Mouse (Mus musculus) G1E (cell line): Measurements from ENCODE around the gene Gm6583. TPM values are rescaled to one million over a fixed set of nuclear protein-coding genes. Genes with fewer than 3 reads are reported as not detected.
"Not testable (repeated sequence)": the region's sequence is repeated elsewhere in the genome, so short reads cannot be mapped to it uniquely, and the experiment has no call there.

ENCODE experiments used
- ATAC-seq: 2 replicates; pipeline ENCODE4 v1.8.0; 2016; ENCODE audit warnings: mild to moderate bottlenecking; ENCODE audit not compliant: insufficient number of reproducible peaks, poor library complexity, low FRiP score, severe bottlenecking; ENCODE audit errors: extremely low read depth
- DNase-seq: peaks from one replicate; pipeline ENCODE4 v3.0.0; 2012; ENCODE audit warnings: low spot score
- H3K27me3 ChIP-seq: 2 replicates; pipeline ENCODE4 v1.6.1; 2012; ENCODE audit warnings: mild to moderate bottlenecking, low read length, inconsistent platforms; ENCODE audit not compliant: insufficient read depth
- H3K36me3 ChIP-seq: replicated peaks from 2 replicates; pipeline ENCODE3; 2012; ENCODE audit warnings: mild to moderate bottlenecking, inconsistent platforms
- H3K4me1 ChIP-seq: 2 replicates; pipeline ENCODE4 v1.6.1; 2012; ENCODE audit warnings: low read depth, low read length, inconsistent platforms, mixed read lengths; ENCODE audit not compliant: insufficient read depth
- H3K4me3 ChIP-seq: 2 replicates; pipeline ENCODE4 v1.5.1; 2012; ENCODE audit warnings: low read depth, mild to moderate bottlenecking, inconsistent platforms, low read length, moderate library complexity, mixed read lengths
- H3K9me3 ChIP-seq: replicated peaks from 2 replicates; pipeline ENCODE4 v1.6.1; 2012; ENCODE audit warnings: inconsistent platforms
- CTCF ChIP-seq: IDR thresholded peaks from 2 replicates; pipeline ENCODE4 v1.5.1; 2012; ENCODE audit warnings: low read depth, low read length, inconsistent platforms, mixed read lengths
- GATA1 ChIP-seq: IDR thresholded peaks from 2 replicates; pipeline ENCODE4 v1.6.1; 2012; ENCODE audit warnings: borderline replicate concordance, low read length, inconsistent platforms, mixed read lengths
- GATA2 ChIP-seq: IDR thresholded peaks from 2 replicates; pipeline ENCODE4 v1.6.1; 2012; ENCODE audit warnings: low read depth, low read length, inconsistent platforms, borderline replicate concordance
- POLR2AphosphoS5 ChIP-seq: IDR thresholded peaks from 2 replicates; pipeline ENCODE4 v1.6.1; 2012; ENCODE audit warnings: low read depth, low read length, inconsistent platforms; ENCODE audit not compliant: insufficient replicate concordance
- TAL1 ChIP-seq: conservative IDR thresholded peaks from 2 replicates; pipeline ENCODE4 v1.6.1; 2012; ENCODE audit warnings: low read depth, low read length, inconsistent platforms, mixed read lengths
- polyA plus RNA-seq: library from polyadenylated mRNA; stranded (reverse); fragments of >175 nt; gene quantifications from 2 replicates; pipeline ENCODE4 v1.2.3, GENCODE M21; 2012
- total RNA-seq, 2 experiments: library from RNA; stranded (forward) in 1 of 2; stranded (reverse) in 1 of 2; fragments of 200-1000 nt in 1 of 2; fragments of >200 nt in 1 of 2; fragmentation: Nextera tagmentation in 1 of 2; gene quantifications; 2 replicates each; pipeline ENCODE4 v1.2.3; 2014 to 2017

Gm6583 gene
- total and polyA plus RNA-seq, 3 experiments, result not detected

- Histone ChIP-seq H3K27me3 (no peaks in the 10 kb centered on the region), H3K4me1 (peaks cover 52% of the 10 kb centered on the region), H3K4me3 (peak overlapping the region; percentile 100; the same call in 1 of the 2 replicates), H3K9me3 (no peaks in the 10 kb centered on the region; the same call in 1 of the 2 replicates), H3K36me3 (peaks cover 26% of the 10 kb centered on the region)
- DNase-seq, result peak; percentile 77
- ATAC-seq, result peak; percentile 86
- TF ChIP-seq CTCF (no peak), TAL1 (no peak), GATA2 (no peak), GATA1 (no peak), POLR2AphosphoS5 (no peak)
Observed at GRCm38 (mm10) chr5:112324637-112325545, 30.9 kb downstream of the Gm6583 start.

GRCm38 (mm10) chr5:112323246-112323645 lies 32.6 kb downstream of the Gm6583 start:
- DNase-seq, result no peak
- H3K4me1 ChIP-seq, result peaks cover 54% of the 10 kb centered on the region
- peaks cover 10% of the 10 kb centered on the region for H3K36me3 ChIP-seq
- H3K27me3 ChIP-seq, result no peaks in the 10 kb centered on the region
- no peak overlapping the region for H3K4me3 ChIP-seq
- TF ChIP-seq GATA1 (no peak), POLR2AphosphoS5 (no peak), TAL1 (no peak), GATA2 (no peak), CTCF (no peak)
- H3K9me3 ChIP-seq, result no peaks in the 10 kb centered on the region; the same call in 1 of the 2 replicates
- no peak for ATAC-seq

GRCm38 (mm10) chr5:112321376-112321775 lies 34.5 kb downstream of the Gm6583 start:
- no peak for ATAC-seq
- H3K9me3 ChIP-seq, result no peaks in the 10 kb centered on the region; the same call in 1 of the 2 replicates
- no peak overlapping the region for H3K4me3 ChIP-seq
- H3K27me3 ChIP-seq, result no peaks in the 10 kb centered on the region
- peaks cover 12% of the 10 kb centered on the region for H3K36me3 ChIP-seq
- DNase-seq, result no peak
- TF ChIP-seq GATA2 (no peak), TAL1 (no peak), CTCF (no peak), POLR2AphosphoS5 (no peak), GATA1 (no peak)
- peaks cover 40% of the 10 kb centered on the region for H3K4me1 ChIP-seq

GRCm38 (mm10) chr5:112320936-112321335 lies 34.9 kb downstream of the Gm6583 start:
- Histone ChIP-seq H3K36me3 (peaks cover 16% of the 10 kb centered on the region), H3K4me1 (peaks cover 40% of the 10 kb centered on the region)
- TF ChIP-seq CTCF (no peak), POLR2AphosphoS5 (no peak), GATA2 (no peak), GATA1 (no peak), TAL1 (no peak)

GRCm38 (mm10) chr5:112320379-112320778 lies 35.5 kb downstream of the Gm6583 start:
- H3K9me3 ChIP-seq, result no peaks in the 10 kb centered on the region; the same call in 1 of the 2 replicates
- no peak overlapping the region for H3K4me3 ChIP-seq
- no peaks in the 10 kb centered on the region for H3K27me3 ChIP-seq
- ATAC-seq, result no peak
- TF ChIP-seq GATA1, result no peak
- no peak for TF ChIP-seq GATA2
- peaks cover 38% of the 10 kb centered on the region for H3K4me1 ChIP-seq
- no peak for DNase-seq
- H3K36me3 ChIP-seq, result peaks cover 22% of the 10 kb centered on the region

More at GRCm38 (mm10) chr5:112320936-112321335, 34.9 kb downstream of the Gm6583 start:
- no peak for ATAC-seq
- H3K9me3 ChIP-seq, result no peaks in the 10 kb centered on the region; the same call in 1 of the 2 replicates
- H3K4me3 ChIP-seq, result no peak overlapping the region
- no peak for DNase-seq
- H3K27me3 ChIP-seq, result no peaks in the 10 kb centered on the region

GRCm38 (mm10) chr5:112319343-112319742 lies 36.5 kb downstream of the Gm6583 start:
- ATAC-seq, result 0 out of 2 replicates have a peak, but pooled peaks have one; percentile 16
- H3K4me3 ChIP-seq, H3K27me3 ChIP-seq, H3K9me3 ChIP-seq, DNase-seq: not testable (repeated sequence)
- Histone ChIP-seq H3K36me3 (peaks cover 32% of the 10 kb centered on the region), H3K4me1 (peaks cover 28% of the 10 kb centered on the region)
